Mouse (Mus musculus) CH12F3 (cell line): Measurements from ENCODE around the gene Gli1.

Experiments
- in situ Hi-C: fragments of 300-500 bp; cut with MboI; formaldehyde crosslinking; loops from 2 replicates; pipeline ENCODE4 v1.14.3; 2020; ENCODE audit warnings: low sequenced_read_pairs

The Gli1 gene

DNA sequence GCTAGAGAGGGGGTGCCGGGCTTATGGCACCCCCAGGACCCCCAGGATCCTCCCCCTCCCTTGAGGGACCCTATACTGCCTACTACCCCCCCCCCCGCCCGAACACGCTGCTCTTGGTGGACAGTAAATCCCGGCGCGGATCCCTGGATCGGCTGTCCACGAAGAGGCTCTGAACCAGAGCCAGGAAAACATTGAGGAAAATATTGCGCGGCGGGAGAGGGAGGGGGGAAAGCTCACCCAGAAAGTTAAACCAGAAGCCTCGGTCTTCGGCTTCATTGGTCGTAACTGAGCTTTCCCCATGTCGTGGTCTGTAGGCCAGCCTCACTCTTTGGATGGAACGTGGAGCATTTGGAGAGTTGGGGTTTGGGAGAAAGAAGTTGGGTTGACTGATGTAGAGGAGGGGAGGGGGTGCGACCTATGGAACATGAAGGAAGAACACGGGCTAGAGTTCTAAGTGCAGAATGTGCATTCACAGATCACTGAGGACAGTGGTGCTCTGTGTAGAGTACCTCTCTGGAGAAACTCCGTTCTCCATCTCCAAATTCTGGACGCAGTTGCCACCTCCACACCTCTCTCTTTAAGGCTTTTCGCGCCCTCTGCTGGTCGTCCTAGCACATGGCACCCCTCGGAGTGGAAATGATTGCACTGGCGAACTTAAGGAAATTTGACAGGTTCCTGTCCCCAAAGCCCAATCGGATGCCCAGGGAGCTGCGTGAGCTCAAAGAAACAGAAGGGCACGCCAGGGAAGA, at the start of gene Gli1:
Gene Gli1, minus strand, starts transcription at position 84 of the 749 bp plus-strand sequence.
- in situ Hi-C loops, result no loop called here

DNA sequence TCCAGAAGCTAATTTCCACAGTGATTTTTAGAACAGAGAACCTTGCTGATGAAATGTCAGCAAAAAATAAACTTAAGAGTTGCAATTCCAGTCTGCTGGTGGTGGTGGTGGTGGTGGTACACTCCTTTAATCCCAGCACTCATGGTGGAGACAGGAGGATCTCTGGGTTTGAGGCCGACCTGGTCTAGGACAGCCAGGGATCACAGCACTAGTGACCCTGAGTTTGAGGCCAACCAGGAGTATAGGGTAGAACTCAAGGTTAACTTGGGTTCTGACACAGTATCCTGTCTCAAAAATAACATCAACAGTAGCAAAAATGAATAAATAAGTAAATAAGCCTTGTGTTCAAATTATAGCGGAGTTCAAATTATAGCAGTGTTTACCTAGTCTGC, 40.0 kb upstream of the Gli1 start:
- in situ Hi-C loops, result no loop called here

DNA sequence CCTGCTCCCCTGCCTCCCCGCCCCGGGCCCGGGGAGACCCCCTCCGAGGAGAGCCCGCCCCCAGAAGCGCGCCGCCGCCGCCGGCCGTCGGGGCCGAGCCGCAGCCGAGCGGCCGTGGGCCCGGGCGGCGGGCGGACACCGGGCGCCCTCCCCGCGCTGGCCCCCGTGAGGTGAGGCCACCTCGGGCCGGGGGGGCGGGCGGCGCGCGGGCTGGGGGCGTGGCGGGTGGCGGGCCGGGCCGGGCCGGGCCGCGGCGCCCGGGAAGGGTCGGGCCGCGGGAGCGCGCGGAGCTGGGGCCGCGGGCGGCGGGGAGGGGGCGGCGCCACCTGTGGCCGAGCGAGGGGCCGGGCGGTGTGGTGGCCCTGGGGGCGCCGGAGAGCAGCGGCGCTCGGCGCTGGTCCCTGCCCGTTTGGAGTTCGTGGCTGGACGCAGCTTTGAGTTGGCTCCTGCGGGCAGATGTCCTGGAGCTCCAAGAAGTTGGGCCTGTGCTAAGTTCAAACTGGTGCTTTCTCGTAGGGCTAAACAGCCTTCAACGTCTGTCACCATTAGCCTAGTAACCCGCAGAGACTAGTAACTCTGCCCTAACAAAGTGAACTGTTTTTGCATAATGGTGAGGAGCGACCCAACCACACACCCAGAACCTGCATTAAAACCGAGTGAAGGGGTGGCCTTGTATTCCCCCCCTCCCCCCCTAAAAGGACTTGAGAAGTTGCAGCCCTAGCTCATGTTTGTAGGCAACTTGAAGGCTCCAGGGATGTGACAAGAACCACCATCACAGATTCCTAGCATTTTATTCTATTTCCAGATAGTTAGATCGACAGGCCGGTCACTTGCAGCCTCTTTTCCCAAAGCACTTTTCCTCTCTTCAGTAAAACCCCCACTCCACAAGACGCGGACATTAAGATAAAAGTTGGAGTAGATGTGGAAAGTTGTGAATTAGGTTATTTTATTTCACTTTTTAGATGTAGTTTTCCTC, 39.3 kb upstream of the Gli1 start:
- in situ Hi-C loops, result no loop called here

DNA sequence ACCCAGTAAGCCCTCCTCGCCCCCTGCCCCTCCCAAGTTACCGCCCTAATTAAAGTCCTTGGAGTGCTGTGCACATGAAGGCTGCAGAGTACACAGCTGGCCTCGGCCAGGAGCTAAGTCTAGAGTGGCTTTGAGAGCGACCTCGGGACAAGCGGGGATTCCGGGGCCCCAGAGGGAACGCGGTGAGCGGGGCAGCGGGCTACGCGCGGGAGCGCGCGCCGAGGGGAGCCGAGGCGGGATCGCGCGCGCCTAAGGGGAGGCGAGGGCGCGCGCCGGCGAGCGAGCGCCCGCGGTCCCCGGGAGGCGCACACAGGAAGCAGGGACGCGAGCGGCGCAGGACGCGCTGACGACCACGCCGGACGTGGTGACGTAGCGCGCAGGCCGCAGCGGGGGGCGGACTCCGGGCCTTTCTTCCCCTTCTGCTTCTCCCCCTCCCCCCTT, 38.5 kb upstream of the Gli1 start, which contains the start of gene R3hdm2:
Gene R3hdm2, plus strand, starts transcription at position 77 of the 441 bp plus-strand sequence.
- in situ Hi-C loops, result no loop called here

DNA sequence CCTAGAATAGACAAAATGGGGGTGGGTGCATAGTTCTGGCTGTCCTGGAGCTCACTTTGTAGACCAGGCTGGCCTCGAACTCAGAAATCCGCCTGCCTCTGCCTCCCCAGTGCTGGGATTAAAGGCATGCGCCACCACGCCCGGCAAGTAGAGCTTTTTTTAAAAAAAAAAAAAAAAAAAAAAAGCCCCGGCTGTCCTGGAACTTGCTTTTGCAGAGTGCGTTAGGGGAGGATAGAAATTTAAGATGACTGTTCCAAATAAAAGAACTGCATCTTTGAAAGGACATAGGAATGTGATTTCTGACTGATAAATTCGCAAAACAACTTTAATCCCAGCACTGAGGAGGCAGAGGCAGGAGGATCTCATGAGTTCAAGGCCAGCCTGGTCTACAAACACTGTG, 37.9 kb upstream of the Gli1 start:
- in situ Hi-C loops, result no loop called here

DNA sequence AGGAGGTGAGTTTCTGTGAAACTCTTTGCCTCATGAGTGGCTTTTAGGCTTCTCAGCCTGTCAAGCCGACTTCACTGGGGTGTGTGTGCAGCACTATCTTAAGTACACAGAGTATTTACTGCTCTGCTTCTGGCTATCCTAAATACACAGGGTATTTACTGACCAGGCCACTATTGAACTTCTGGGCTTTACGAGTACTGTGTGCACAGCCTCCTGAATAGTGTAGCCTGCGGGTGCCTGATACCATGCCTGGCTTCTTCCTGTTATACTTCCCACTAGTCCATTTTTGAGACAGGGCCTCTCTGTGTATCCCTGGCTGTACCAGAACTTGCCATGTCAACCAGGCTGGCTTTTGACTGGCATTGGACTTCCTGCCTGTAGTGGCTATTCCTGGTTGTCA, 35.9 kb upstream of the Gli1 start:
- in situ Hi-C loops, result no loop called here

DNA sequence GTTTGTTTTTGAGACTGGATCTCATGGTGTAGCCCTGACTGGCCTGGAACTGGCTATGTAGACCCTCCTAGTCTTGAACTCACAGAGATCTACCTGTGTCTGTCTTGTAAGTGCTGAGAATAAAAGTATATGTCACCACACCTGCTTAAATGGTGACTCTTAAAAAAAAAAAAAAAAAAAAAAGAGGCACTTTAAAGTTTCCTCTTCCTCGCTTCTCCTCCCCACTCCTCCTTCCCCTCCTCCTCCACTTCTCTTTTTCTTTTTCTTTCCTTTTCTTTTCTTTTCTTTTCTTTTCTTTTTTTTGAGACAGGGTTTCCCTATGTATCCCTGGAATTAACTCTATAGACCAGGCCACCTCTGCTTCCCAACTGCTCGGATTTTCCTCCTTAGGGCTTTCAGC, 29.2 kb upstream of the Gli1 start:
- in situ Hi-C loops, result no loop called here

DNA sequence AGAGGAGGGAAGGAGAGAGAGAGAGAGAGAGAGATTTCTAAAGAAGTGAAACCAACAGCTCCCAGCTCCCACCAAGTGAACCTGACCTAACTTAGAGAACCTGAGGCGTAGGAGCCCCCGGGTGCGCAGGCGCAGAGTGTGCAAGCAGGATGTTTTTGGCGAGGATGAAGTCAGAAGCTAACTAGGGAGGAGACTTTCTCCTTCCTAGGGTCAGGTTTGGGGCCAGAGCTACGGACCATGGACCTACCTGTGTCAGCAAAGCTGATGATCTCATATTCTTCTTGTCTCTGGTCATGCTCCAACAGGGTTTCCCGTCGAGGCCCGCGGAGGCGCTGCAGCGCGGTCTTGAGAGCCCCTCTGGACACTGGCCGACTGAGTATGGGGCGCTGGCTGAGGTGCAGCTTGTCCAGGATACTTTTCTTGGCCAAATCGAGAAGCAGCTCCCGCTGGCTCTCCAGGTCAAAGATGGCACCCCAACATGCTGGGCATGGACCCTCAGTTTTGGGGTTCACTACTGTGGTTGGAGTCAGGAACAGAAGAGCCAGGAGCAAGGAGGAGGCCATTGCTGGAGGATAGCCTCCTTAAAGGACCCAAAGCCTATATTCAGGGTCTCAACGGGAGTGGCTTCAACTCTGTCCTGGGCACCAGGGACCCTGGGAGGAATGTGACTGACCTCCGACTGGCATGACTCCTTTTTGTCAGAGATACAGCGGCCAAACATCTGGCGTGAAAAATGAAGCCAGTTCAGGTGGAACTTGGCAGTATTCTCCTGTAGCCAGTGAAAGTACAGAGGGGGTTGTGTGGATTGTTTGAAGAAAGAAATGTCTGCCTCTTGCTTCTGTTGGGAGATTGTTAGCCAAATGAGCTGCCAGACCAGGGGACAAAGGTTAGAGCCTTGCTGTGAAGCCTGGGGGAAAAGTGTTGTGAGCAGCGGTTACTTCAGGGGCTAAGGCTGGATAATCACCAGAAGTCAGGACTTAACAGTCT, 28.4 kb upstream of the Gli1 start, which contains the start of gene Inhbc:
Gene Inhbc, minus strand, starts transcription at position 598 of the 987 bp plus-strand sequence.
- in situ Hi-C loops, result no loop called here

DNA sequence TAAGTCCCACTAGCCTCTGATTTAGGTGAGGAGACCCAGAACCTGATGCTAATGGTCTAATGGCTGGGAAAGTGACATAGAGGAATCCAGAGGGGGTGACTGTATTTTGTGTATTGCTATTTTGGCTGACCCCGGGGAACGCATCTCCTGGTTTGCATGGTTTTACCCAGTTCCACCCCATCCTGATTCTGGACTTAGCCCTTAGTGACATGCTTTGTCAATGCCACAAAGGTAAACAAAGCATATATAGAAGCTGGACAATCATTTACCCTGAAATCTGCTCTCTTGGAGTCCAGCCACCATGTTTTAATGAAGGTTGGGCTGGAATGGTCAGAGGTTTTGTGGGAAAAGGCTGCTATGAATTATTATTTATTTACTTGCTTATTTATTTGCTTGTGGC, 26.5 kb upstream of the Gli1 start:
- in situ Hi-C loops, result no loop called here

DNA sequence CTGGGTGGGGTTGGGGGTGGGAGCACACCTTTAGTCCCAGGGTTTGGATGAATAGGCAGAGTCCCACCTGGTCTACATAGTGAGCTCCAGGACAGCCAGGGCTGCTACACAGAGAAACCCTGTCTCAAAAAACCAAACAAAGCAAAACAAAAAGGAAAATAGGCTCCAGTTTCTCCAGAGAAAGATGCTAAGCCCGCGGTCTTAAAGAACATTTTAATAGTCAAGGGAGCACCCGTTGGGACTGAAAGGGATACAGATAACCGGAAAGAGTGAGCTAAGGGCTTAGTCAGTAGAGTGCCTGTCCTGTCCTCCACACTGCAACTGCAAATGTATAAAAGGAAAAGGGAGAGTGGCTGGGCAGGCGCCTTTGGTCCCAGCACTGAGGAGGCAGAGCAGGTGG, 25.3 kb upstream of the Gli1 start:
- in situ Hi-C loops, result no loop called here

DNA sequence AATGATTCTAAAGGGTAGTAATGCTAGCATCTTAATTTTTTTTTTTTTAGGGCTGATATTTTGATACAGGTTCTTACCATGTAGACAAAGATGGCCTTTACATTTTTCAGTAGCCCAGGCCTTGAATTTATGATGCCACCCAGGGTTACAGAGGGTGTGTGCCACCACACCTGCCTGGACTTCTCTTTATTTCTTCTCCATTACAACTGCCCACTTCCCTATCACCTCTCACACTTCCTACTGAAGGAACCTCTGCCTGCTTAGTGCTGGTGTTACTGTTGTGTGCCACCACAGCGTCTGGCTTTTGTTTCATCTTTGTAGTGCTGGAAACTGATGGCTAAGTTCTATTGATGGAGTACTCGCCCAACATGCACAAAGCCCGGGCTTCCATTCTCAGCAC, 18.9 kb upstream of the Gli1 start:
- in situ Hi-C loops, result no loop called here

DNA sequence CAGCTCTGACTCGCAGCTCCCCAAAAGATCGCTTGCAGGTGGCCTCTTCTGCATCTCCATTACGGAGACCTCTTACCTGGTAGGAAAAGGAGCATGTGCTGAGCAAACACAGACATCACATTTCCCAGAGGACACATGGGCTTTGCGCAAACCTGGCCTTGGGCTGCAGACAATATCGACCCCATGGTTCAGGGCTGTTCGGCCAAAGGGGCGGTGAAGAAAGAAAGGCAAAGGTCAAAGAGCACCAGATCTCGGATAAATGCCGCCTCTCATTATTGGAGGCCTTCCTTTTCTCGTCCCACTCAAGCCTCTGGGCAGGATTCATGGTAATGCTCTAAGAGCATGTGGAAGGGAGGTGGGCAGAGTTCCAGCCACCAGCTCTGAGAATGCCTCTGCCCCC, 13.6 kb upstream of the Gli1 start:
- in situ Hi-C loops, result no loop called here

DNA sequence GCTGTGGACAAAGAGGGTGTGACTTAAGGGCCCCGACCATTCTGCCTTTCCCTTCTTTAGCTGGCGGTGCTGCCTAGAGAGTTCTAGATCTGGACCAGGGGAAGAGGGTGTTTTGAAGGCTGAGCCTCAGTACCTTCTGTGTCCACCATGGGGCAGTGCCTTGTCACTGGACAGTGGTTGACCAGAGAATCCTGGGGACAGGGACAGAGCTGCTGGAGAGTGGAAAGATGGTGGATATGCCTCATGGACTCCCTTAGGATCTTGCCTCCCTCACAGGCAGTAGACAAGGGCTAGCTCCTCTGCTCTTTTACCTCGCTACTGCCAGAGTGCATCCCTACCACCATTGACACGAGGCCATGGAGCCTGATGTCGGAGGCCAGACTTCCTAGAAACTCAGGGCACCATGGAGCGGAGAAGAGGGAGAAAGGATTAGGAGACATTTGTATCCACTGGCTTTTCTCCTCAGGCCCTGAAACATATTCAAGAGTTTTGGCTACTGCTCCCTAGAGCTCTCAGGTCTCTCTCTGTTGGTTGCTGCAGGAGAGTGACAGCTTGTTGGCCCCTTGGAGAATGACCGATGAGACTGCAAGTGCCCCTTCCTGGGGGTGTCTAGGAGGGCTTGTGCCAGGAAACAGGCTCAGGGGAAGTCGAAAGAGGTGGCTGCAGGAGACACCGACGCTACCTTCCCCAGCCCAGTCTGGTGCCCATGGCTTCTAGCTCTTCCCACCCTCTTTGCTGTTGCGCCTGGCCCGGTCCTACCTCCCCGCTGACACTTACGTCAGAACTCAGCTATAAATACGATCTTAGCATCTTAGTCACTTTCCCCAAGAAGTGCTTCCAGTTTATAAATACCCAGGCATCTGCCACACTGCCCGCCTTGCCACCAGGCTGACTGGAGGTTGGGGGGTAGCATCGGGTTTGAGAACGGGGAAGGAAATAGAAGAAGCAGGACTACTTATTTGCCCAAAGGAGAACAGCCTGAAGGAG, 12.4 kb upstream of the Gli1 start, which contains the start of gene Inhbe:
Gene Inhbe, minus strand, starts transcription at position 503 of the 987 bp plus-strand sequence.
- in situ Hi-C loops, result no loop called here

DNA sequence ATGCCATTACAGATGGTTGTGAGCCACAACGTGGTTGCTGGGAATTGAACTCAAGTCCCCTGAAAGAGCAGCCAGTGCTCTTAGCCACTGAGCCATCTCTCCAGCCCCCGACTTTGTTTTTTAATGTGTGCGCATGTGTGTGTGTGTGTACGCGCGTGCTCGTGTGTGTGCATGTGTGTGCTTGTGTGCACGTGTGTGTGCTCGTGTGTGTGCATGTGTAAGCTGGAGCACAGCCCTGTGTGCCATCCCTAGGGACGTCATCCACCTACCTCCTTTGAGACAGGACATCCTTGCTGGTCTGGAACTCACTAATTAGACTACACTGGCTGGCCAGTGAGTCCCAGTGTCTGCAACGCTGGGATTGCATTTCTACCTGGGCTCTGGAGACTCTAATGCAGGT, 11.0 kb upstream of the Gli1 start:
- in situ Hi-C loops, result no loop called here

DNA sequence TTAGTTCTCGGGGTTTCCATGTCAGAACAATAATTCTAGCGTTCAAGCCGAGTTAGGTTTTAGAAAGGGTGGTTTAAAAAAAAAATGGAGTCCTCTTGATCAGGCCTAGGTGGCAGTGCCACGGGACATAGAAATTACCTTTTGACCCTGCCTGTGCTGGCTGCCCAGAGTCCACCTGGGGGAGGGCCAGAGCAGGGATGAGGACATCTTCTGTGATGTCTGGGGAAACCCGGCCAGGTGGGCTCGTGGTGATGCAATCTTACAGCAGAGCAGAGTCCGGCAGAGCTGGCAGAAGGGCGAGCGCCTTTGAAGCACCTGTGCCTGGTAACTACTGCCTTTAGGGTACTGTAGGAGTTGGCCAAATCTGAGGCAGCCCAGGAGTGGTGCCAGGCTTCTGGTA, 10.4 kb upstream of the Gli1 start:
- in situ Hi-C loops, result no loop called here

DNA sequence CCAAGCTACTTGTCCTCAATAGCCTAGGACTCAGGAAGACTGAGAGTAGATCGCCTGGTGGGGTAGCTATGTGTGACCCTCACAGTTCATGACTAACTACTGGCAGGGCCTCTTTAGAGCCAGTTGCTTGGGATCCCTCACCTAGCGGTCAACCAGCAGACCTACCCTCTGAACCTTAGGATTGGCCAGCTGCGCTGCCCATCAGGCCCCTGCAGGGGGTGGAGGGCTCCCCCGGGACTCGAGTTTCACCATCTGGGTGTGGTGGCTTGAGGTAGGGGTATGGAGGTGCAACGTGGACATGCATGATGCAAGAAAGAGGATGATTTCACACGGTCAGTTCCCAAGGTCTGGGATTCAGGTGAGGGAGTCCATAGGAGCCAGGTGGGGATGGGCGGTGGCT, 9.9 kb upstream of the Gli1 start:
- in situ Hi-C loops, result no loop called here

DNA sequence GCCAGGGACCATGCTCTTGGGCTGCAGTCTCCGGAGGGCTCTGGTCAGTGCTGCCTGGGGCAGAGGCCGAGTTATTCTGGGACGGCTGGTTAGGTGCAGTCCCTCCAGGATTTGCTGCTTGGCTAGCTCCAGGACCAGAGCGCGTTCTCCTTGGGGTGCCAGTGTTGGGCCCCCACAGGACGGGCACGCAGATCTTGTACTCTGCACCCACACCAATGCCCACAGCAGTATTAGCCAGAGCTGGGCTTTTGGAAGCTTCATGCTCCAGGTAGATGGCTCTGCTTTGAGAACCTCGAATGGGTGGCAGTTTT, 9.5 kb upstream of the Gli1 start:
- in situ Hi-C loops, result no loop called here

DNA sequence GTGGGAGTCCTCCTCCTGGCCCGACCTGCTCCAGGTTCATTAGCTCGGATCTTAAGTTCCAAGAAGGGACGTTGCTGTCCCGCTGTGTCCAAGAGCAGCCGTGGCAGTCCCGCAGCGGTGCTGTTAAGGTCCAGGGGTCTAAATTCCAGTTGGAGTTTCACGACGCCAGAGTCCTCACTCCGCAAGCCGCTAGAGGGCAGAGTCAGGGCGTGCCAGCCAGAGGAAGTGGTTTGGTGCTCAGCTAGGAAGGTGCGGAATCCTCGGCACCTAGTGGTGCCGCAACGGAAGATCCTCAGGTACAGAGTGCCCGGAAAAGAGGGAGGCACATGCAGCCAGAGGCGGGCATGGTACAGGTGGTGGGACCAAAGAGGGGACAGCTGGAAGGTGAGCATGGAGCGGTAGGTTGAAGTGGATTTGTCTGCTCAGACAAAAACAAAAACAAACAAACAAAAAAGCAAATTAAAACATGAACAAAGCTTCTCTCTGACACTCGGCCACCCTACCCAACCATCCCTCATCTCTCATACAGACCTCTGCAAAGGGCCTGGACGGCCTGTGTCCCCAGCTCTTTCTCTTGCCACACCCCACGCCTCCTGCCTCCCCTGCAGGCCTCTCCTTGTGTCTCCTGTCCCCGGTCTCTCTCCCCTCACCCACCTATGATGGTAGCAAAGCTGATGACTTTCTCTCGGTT, 9.0 kb upstream of the Gli1 start:
- in situ Hi-C loops, result no loop called here

DNA sequence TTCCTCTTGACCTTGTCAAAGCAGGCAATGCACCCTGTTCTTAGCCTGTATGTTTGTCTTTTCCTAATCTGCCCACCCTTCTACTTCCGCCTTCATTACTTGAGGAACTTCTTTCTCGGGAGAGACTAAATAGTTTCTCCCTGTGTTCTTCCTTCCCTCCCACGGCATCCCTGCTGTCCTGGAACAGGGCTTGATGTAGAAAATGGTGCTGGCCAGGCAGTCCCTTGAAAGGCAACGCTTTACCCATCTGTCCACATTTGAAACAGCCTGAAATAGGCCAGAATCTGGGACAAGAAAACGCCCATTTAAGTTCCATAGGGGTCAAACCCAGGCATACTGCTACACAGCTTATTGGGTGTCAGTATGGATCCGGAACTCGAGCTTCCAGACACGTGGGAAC, 8.0 kb upstream of the Gli1 start:
- in situ Hi-C loops, result no loop called here
